Mouse (Mus musculus) liver, adult 2 months (tissue): ENCODE results near the gene Tut7.

Experiments
- CTCF ChIP-seq: fragments of 200-500 bp; IDR thresholded peaks from 2 replicates; pipeline ENCODE4 v1.5.1; 2011; ENCODE audit warnings: low read depth, low read length, control low read depth
- POLR2A ChIP-seq: fragments of 200-500 bp; IDR thresholded peaks from 2 replicates; pipeline ENCODE4 v1.6.1; 2011; ENCODE audit warnings: low read length, control low read depth; ENCODE audit not compliant: insufficient read depth; ENCODE audit errors: extremely low read depth

GRCm38 (mm10) chr13:59741697-59742096, 81.2 kb downstream of the Tut7 start:
- peak; percentile 15; the same call in 1 of the 2 replicates for TF ChIP-seq CTCF
- no peak for TF ChIP-seq POLR2A
